Mouse (Mus musculus) bone marrow macrophage, adult 2 months (primary cell): ENCODE results near the gene Serinc2.

Experiments used
- CTCF ChIP-seq: IDR thresholded peaks from 2 replicates; pipeline ENCODE4 v1.5.1; 2012; ENCODE audit warnings: low read depth, mild to moderate bottlenecking, low read length, moderate library complexity
- POLR2A ChIP-seq: IDR thresholded peaks from 2 replicates; pipeline ENCODE4 v1.6.1; 2012; ENCODE audit warnings: mild to moderate bottlenecking, low read depth, low read length, borderline replicate concordance

GRCm38 (mm10) chr4:130323165-130323564 is 44.2 kb upstream of the Serinc2 start:
- TF ChIP-seq CTCF: no peak
- no peak for TF ChIP-seq POLR2A
